Mouse (Mus musculus): ENCODE data around the gene C1s2. TPM values are rescaled to one million over a fixed set of nuclear protein-coding genes. Genes with fewer than 3 reads are reported as not detected.
"Not testable (repeated sequence)": the region's sequence is repeated elsewhere in the genome, so short reads cannot be mapped to it uniquely, and the experiment has no call there.

C1s2 gene
- polyA plus RNA-seq, 1 experiment from 2014 or later: 0.10 TPM

GRCm38 (mm10) chr6:124658067-124658466, 22.2 kb upstream of the C1s2 start:
- ATAC-seq: no peak
- H3K4me2 ChIP-seq (ENCODE audit: low read length): no peak overlapping the region
- peaks cover 4% of the 10 kb centered on the region; the same call in 1 of the 2 replicates for H3K9me3 ChIP-seq (replicated peaks; ENCODE audit: control insufficient read depth, low read length)
- WGBS: 77% methylated on average over 2 of the region's 2 CpGs
- H3K36me3 ChIP-seq (ENCODE audit: control insufficient read depth, insufficient read depth, low read length): no peaks in the 10 kb centered on the region
- H3K4me1 ChIP-seq (ENCODE audit: control insufficient read depth, insufficient read depth, low read length): no peaks in the 10 kb centered on the region
- H3K27ac ChIP-seq (ENCODE audit: low read depth, low read length): no peak overlapping the region
- H3K4me3 ChIP-seq (ENCODE audit: low read depth, low read length): no peak overlapping the region
- no peaks in the 10 kb centered on the region for H3K27me3 ChIP-seq (replicated peaks; ENCODE audit: control insufficient read depth, insufficient read depth, low read length)
- no peak overlapping the region for H3K9ac ChIP-seq (ENCODE audit: low read length)
- DNase-seq (ENCODE audit: low spot score): no peak

- H3K4me1 ChIP-seq (ENCODE audit: control insufficient read depth, insufficient read depth, low read length): no peaks in the 10 kb centered on the region
- H3K27me3 ChIP-seq (replicated peaks; ENCODE audit: control insufficient read depth, insufficient read depth, low read length): no peaks in the 10 kb centered on the region
- no peak overlapping the region for H3K9ac ChIP-seq (ENCODE audit: low read length)
- no peak overlapping the region for H3K27ac ChIP-seq (ENCODE audit: low read depth, low read length)
- ATAC-seq (no peak), DNase-seq (ENCODE audit: low spot score) (no peak)
- no peaks in the 10 kb centered on the region for H3K36me3 ChIP-seq (ENCODE audit: control insufficient read depth, insufficient read depth, low read length)
- WGBS: 81% methylated on average over 6 of the region's 6 CpGs
- H3K4me3 ChIP-seq (ENCODE audit: low read depth, low read length): no peak overlapping the region
- H3K9me3 ChIP-seq (replicated peaks; ENCODE audit: control insufficient read depth, low read length): peaks cover 4% of the 10 kb centered on the region; the same call in 1 of the 2 replicates
- H3K4me2 ChIP-seq (ENCODE audit: low read length): no peak overlapping the region
These were observed 20.0 kb upstream of the C1s2 start for GRCm38 (mm10) chr6:124655893-124656292.

- no peaks in the 10 kb centered on the region for H3K27me3 ChIP-seq (replicated peaks; ENCODE audit: control insufficient read depth, insufficient read depth, low read length)
- WGBS: 63% methylated on average over 1 of the region's 1 CpGs
- H3K4me1 ChIP-seq (ENCODE audit: control insufficient read depth, insufficient read depth, low read length): no peaks in the 10 kb centered on the region
- ATAC-seq (no peak), DNase-seq (ENCODE audit: low spot score) (no peak)
- H3K4me3 ChIP-seq (ENCODE audit: low read depth, low read length): no peak overlapping the region
- H3K36me3 ChIP-seq (ENCODE audit: control insufficient read depth, insufficient read depth, low read length): no peaks in the 10 kb centered on the region
- no peak overlapping the region for H3K4me2 ChIP-seq (ENCODE audit: low read length)
- no peak overlapping the region for H3K9ac ChIP-seq (ENCODE audit: low read length)
- H3K27ac ChIP-seq (ENCODE audit: low read depth, low read length): no peak overlapping the region
- no peaks in the 10 kb centered on the region for H3K9me3 ChIP-seq (replicated peaks; ENCODE audit: control insufficient read depth, low read length)
These were observed 10.5 kb upstream of the C1s2 start for GRCm38 (mm10) chr6:124646394-124646793.

- H3K36me3 ChIP-seq (ENCODE audit: control insufficient read depth, insufficient read depth, low read length): no peaks in the 10 kb centered on the region
These were observed 5.1 kb upstream of the C1s2 start for GRCm38 (mm10) chr6:124640997-124641396.

GRCm38 (mm10) chr6:124640041-124640440, 4.2 kb upstream of the C1s2 start:
- no peak overlapping the region for H3K4me2 ChIP-seq (ENCODE audit: low read length)
- no peaks in the 10 kb centered on the region for H3K36me3 ChIP-seq (ENCODE audit: control insufficient read depth, insufficient read depth, low read length)
- DNase-seq (ENCODE audit: low spot score) (no peak), ATAC-seq (no peak)
- no peaks in the 10 kb centered on the region for H3K27me3 ChIP-seq (replicated peaks; ENCODE audit: control insufficient read depth, insufficient read depth, low read length)
- H3K9me3 ChIP-seq (replicated peaks; ENCODE audit: control insufficient read depth, low read length): no peaks in the 10 kb centered on the region
- no peaks in the 10 kb centered on the region for H3K4me1 ChIP-seq (ENCODE audit: control insufficient read depth, insufficient read depth, low read length)
- no peak overlapping the region for H3K4me3 ChIP-seq (ENCODE audit: low read depth, low read length)
- no peak overlapping the region for H3K27ac ChIP-seq (ENCODE audit: low read depth, low read length)
- WGBS: 88% methylated on average over 3 of the region's 4 CpGs
- H3K9ac ChIP-seq (ENCODE audit: low read length): no peak overlapping the region

More at GRCm38 (mm10) chr6:124640997-124641396, 5.1 kb upstream of the C1s2 start:
- Histone ChIP-seq H3K4me1 (ENCODE audit: control insufficient read depth, insufficient read depth, low read length) (no peaks in the 10 kb centered on the region), H3K9me3 (replicated peaks; ENCODE audit: control insufficient read depth, low read length) (no peaks in the 10 kb centered on the region), H3K27ac (ENCODE audit: low read depth, low read length) (no peak overlapping the region), H3K27me3 (replicated peaks; ENCODE audit: control insufficient read depth, insufficient read depth, low read length) (no peaks in the 10 kb centered on the region), H3K4me2 (ENCODE audit: low read length) (no peak overlapping the region), H3K9ac (ENCODE audit: low read length) (no peak overlapping the region), H3K4me3 (ENCODE audit: low read depth, low read length) (no peak overlapping the region)
- 37% methylated on average over 8 of the region's 8 CpGs for WGBS
- no peak for ATAC-seq
- DNase-seq (ENCODE audit: low spot score): peak; percentile 46

- not testable (repeated sequence) for H3K9ac ChIP-seq (ENCODE audit: low read length); DNase-seq (ENCODE audit: low spot score); H3K4me1 ChIP-seq (ENCODE audit: control insufficient read depth, insufficient read depth, low read length); H3K9me3 ChIP-seq (replicated peaks; ENCODE audit: control insufficient read depth, low read length); H3K27me3 ChIP-seq (replicated peaks; ENCODE audit: control insufficient read depth, insufficient read depth, low read length); H3K36me3 ChIP-seq (ENCODE audit: control insufficient read depth, insufficient read depth, low read length); ATAC-seq; H3K4me3 ChIP-seq (ENCODE audit: low read depth, low read length); H3K4me2 ChIP-seq (ENCODE audit: low read length); H3K27ac ChIP-seq (ENCODE audit: low read depth, low read length)
- 46% methylated on average over 6 of the region's 6 CpGs for WGBS
These were observed 1.1 kb upstream of the C1s2 start for GRCm38 (mm10) chr6:124636858-124637460.

GRCm38 (mm10) chr6:124630763-124631162, 5.1 kb downstream of the C1s2 start:
- no peak overlapping the region for H3K4me2 ChIP-seq (ENCODE audit: low read length)
- 89% methylated on average over 3 of the region's 4 CpGs for WGBS
- no peak for ATAC-seq
- no peaks in the 10 kb centered on the region for H3K27me3 ChIP-seq (replicated peaks; ENCODE audit: control insufficient read depth, insufficient read depth, low read length)
- H3K9ac ChIP-seq (ENCODE audit: low read length): no peak overlapping the region
- DNase-seq (ENCODE audit: low spot score): no peak
- H3K4me3 ChIP-seq (ENCODE audit: low read depth, low read length): no peak overlapping the region
- H3K4me1 ChIP-seq (ENCODE audit: control insufficient read depth, insufficient read depth, low read length): no peaks in the 10 kb centered on the region
- H3K27ac ChIP-seq (ENCODE audit: low read depth, low read length): no peak overlapping the region
- no peaks in the 10 kb centered on the region for H3K36me3 ChIP-seq (ENCODE audit: control insufficient read depth, insufficient read depth, low read length)
- no peaks in the 10 kb centered on the region for H3K9me3 ChIP-seq (replicated peaks; ENCODE audit: control insufficient read depth, low read length)

GRCm38 (mm10) chr6:124626184-124626583, 9.7 kb downstream of the C1s2 start:
- not testable (repeated sequence) for H3K4me1 ChIP-seq (ENCODE audit: control insufficient read depth, insufficient read depth, low read length); DNase-seq (ENCODE audit: low spot score); H3K36me3 ChIP-seq (ENCODE audit: control insufficient read depth, insufficient read depth, low read length); H3K27ac ChIP-seq (ENCODE audit: low read depth, low read length); ATAC-seq; H3K9ac ChIP-seq (ENCODE audit: low read length); H3K4me2 ChIP-seq (ENCODE audit: low read length); H3K27me3 ChIP-seq (replicated peaks; ENCODE audit: control insufficient read depth, insufficient read depth, low read length); H3K4me3 ChIP-seq (ENCODE audit: low read depth, low read length); H3K9me3 ChIP-seq (replicated peaks; ENCODE audit: control insufficient read depth, low read length)
- 32% methylated on average over 1 of the region's 1 CpGs for WGBS

GRCm38 (mm10) chr6:124625612-124626011, 10.3 kb downstream of the C1s2 start:
- Histone ChIP-seq H3K4me1 (ENCODE audit: control insufficient read depth, insufficient read depth, low read length) (no peaks in the 10 kb centered on the region), H3K4me2 (ENCODE audit: low read length) (no peak overlapping the region), H3K4me3 (ENCODE audit: low read depth, low read length) (no peak overlapping the region), H3K36me3 (ENCODE audit: control insufficient read depth, insufficient read depth, low read length) (no peaks in the 10 kb centered on the region), H3K27me3 (replicated peaks; ENCODE audit: control insufficient read depth, insufficient read depth, low read length) (no peaks in the 10 kb centered on the region), H3K27ac (ENCODE audit: low read depth, low read length) (no peak overlapping the region), H3K9me3 (replicated peaks; ENCODE audit: control insufficient read depth, low read length) (no peaks in the 10 kb centered on the region), H3K9ac (ENCODE audit: low read length) (no peak overlapping the region)
- ATAC-seq (no peak), DNase-seq (ENCODE audit: low spot score) (no peak)
- 88% methylated on average over 13 of the region's 13 CpGs for WGBS
